Mouse (Mus musculus) activated CD4-positive, CD25-positive, alpha-beta regulatory T cell, adult 4 months (primary cell): Measurements from ENCODE around the gene Spata31d1b. TPM values are rescaled to one million over a fixed set of nuclear protein-coding genes. Genes with fewer than 3 reads are reported as not detected.

Experiments used
- ATAC-seq: one replicate; pipeline ENCODE4 v1.8.0; 2017
- polyA plus RNA-seq, 2 experiments: library from polyadenylated mRNA; unstranded; fragments of 100-300 nt; shearing (Covaris generic); gene quantifications; one replicate each; pipeline ENCODE4 v1.2.1; 2017

Gene Spata31d1b
- polyA plus RNA-seq, 2 experiments from 2014 or later, result not detected

GRCm38 (mm10) chr13:59750310-59750709, 38.2 kb downstream of the Spata31d1b start:
- ATAC-seq, result no peak

GRCm38 (mm10) chr13:59756906-59757305, 44.8 kb downstream of the Spata31d1b start:
- no peak for ATAC-seq

GRCm38 (mm10) chr13:59762791-59763190, 50.7 kb downstream of the Spata31d1b start:
- no peak for ATAC-seq

- ATAC-seq, result no peak
Observed at GRCm38 (mm10) chr13:59766786-59767515, 54.9 kb downstream of the Spata31d1b start.

DNA sequence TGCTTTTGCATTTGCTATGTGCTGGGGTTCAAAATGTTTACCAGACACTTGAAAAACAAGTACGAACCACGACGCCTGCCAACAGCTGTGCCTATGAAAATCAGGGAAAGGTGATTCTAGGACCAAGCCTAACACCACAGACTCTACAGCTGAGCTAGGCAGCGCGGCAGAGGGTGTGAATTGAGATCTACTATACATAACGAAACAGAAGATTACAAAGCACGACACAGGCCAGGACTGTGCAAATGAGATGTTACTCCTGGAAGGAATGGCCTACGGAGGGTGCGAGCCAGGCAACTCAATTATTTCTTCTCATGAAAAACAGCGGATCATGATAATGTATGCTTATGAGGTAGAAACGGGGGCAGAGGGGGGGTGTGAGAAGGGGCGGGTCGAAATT, 56.4 kb downstream of the Spata31d1b start:
- no peak for ATAC-seq

Other genes with a start within 250 kb of the Spata31d1b start
- 10 to 100 TPM; 10.1 to 15.6 TPM for gene Agtpbp1, start 127.1 kb upstream of the Spata31d1b start, polyA plus RNA-seq
- gene Naa35, start 127.0 kb upstream of the Spata31d1b start, polyA plus RNA-seq, result 10 to 100 TPM; 79.9 to 87.5 TPM
- gene Golm1, start 36.5 kb upstream of the Spata31d1b start, polyA plus RNA-seq, result 10 to 100 TPM; 36.1 to 40.9 TPM
- under 1 TPM in 1 of 2 experiments, not detected in 1; 0.48 TPM for gene 4921517D22Rik, start 18.2 kb upstream of the Spata31d1b start, polyA plus RNA-seq
- gene Spata31d1a, start 2.0 kb upstream of the Spata31d1b start, polyA plus RNA-seq, result not detected
- not detected for gene Spata31d1d, start 19.5 kb downstream of the Spata31d1b start, polyA plus RNA-seq
- not detected for gene 1700014D04Rik, start 34.5 kb downstream of the Spata31d1b start, polyA plus RNA-seq
- gene Isca1, start 57.5 kb downstream of the Spata31d1b start, polyA plus RNA-seq, result 10 to 100 TPM; 40.9 to 53.5 TPM
- not detected for gene Gm49354, start 70.0 kb downstream of the Spata31d1b start, polyA plus RNA-seq
- gene Tut7, start 110.9 kb downstream of the Spata31d1b start, polyA plus RNA-seq, result 10 to 100 TPM; 62.4 to 64.7 TPM